Mouse (Mus musculus) v-Abl transformed pro-B cells (cell line): ENCODE results near the gene Mrps14.

Experiments
- in situ Hi-C, 2 experiments: fragments of 400-800 bp; cut with MboI; formaldehyde crosslinking; loops; one replicate each; pipeline ENCODE4 v1.15.1; 2025; ENCODE audit not compliant: unreplicated experiment in 2 of 2

Gene Mrps14

DNA sequence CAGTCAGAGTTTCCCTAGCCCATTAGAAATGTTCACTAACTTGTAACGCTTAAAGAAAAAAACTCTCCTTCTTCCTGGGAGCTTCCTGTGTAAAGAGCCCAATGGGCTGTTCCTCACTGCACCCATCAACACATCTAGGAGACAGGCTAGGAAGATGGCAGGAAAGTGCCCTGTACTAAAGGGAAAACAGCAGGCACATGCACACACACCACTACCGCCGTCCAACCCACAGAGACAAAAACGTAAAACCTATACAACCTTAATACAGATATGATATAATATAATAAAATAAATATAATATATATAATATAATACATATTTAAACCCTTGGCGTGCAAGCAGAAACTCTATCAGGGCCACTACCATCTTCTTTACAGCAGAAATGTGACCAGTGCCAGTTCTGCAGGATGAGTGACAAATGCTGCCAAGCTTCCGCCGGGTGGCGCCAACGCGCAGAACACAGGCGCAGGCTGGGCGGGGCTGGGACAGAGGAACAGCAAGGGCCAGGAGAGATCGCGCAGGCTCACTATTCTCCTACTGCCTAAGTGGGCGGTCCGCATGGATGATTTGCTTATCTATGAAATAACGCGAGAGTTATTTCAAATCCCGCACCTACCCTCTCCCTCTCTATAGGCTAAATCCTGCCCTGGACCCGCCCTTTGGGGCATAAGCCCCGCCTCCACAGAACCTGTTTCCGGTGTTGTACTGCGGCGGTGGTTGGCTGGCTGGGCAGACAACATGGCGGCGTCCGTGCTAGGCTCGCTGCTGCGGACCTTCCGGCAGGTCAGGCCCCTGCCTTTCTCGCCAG lies at the start of gene Mrps14:
Gene Mrps14 (plus strand): TSS at position 687 of the 808 bp plus-strand sequence.
- in situ Hi-C loops = loop anchor here (5.0 to 25.0 kb wide), 8 partner anchors 180 to 1543 kb away; no protein-coding TSS in a partner anchor

DNA sequence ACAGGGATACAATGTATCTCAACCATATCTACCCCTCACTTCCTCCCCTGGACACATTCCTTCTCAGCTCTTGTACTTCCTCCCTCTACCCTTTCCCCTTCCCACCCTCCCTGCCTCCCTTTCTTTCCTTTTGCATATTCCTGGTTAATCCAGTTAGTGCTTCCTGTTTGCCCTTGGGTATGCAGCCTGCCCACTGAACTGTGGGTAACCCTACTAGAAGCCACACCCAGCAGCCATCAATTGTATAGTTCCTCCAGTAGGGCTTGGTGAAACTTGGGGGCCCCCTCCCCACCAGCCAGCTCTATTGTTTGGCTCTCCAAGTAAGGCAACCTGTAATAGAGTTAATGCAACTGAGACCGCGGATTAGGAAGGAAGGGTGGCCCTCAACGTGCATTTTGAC lies 49.4 kb upstream of the Mrps14 start:
- in situ Hi-C loops = no loop called here

DNA sequence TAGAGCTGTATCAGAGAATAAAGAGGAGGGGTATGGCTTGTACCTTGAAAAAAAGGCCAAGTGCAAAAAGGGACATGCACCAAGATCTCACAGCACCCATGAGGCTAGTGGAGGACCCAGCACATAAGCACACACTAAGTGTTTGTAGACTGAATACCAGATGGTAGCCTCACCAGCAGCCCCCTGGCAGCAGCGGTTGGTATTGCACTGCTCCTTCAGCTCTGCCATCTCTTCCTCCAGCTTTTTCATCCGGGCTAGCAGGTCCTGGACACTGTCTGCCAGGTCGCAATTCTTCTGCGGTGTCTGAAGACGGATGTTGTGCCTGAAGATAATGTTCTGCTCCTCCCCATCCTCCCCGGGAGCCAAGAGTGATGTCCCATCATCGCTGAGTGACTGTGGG lies 47.7 kb upstream of the Mrps14 start:
- in situ Hi-C loops = no loop called here

DNA sequence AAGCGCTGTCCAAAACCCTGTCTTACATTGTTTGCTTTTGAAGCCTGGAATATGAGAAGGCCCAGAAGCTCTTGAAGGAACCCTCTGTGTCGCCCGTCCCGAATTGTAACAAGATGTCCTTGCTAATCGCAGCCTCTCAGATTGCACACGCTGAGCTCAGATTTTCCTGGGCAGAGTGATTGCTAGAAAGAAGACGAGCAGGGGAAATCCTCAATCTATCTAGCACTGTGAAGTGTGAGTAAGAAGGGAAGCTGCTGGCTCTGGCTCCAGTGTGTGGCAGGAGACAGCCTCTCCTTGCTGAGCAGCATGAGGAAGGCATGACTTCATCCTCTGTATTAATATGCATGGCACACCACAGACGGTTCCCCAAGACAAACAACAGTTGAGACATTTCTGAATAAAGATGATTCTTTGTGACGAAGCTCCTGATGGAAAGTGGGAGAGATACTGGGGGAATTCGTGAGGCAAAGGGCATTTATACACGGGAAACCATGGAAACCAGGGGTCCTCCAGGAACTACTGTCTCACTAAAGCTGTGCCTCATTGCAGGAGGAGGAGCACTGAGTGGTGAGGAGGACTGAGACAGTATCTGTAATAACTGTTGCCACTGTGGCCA lies 45.6 kb upstream of the Mrps14 start:
- in situ Hi-C loops = no loop called here

DNA sequence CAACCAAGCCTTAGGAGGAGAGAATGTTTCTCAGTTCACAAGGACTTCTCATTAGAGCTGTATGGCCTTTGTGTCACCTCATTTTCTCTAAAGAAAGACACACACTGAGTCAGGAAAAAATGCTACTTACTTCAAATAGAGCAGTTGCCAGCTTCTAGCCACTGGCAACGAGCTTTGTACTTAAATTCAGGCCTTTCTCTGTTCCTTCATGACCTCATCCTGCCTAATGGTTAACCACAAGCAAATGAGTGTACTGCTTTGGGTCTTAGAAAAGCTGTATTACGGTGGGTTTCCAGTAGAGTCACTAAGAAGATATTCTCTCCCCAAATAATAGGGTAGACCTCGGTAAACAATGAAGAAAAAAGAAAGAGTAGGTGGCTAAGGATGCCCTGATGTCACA lies 44.3 kb upstream of the Mrps14 start:
- in situ Hi-C loops = no loop called here

DNA sequence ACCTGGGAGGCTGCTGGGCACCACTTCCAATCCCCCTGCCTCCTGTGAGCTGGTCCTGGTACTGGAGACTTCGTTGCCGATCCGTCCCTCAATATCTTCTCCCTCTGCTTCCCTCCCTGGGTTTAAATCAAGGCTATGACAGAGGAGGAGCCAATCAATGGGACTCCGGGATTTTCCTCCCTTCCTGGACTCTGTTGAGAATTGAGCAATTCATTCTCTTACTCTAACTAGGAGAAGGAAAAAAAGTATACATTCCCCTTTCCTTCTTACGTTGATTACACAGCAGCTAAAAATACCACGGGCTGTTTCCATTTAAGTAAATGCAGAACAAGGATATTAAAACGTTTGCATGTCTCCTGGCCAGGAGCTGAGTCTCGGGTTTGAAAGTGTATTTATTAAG lies 41.5 kb upstream of the Mrps14 start, which contains the start of gene Tnn:
Gene Tnn (minus strand): TSS at position 101 of the 400 bp plus-strand sequence.
- in situ Hi-C loops = no loop called here

DNA sequence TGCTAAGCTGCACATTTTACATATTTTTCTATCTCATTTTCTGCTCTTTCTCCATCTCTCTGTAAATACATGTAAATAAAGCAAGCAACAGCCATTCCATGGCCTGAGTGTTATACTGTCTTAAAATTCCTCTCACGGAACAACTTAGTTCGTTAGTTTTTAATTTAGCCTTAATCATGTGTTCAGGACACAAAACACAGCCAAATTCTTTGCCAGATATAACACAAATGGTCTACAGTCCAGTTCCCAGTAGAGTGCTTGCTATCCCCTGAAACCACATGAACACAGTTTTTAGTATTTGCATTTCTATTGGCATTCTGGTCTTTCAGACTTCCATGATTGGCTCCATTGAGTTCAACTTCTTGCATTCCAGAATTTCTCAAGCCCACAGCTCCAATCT lies 36.8 kb upstream of the Mrps14 start:
- in situ Hi-C loops = no loop called here

DNA sequence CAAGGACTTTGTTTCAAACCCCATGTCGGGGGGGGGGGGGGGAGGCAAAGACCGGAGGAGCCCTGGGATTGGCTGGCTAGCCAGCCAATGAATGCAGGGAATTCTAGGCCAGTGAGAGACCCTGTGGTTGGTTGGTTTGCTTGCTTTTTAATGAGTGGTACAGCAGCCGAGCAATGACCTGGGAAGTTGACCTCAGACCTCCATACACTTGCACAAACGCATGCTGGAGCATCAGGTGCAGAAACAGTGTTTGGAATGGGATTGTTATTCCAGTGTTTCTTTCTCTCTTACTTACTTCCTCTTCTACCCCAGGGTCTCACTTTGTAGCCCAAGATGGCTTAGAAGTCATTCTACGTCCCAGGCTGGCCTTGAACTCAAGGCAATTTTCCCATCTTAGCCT lies 28.4 kb upstream of the Mrps14 start:
- in situ Hi-C loops = no loop called here

DNA sequence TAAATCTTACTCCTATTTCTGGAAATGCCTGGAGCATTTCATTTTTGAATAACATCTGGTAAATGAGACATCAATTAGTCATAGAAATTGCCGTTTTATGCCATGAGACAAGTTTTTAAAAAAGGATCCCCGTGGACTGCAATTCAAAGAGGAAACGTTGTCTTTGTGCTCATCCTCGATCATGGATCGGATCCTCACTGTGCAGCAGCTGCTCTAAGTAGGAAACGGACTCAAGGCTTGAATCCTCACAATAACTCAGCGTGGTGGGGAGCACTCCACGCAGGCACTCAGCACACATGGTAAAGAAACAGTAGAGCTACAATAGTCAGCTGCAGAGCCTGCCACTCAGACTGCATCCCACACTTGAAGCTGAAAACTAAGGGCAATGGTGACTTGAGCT lies 18.1 kb upstream of the Mrps14 start:
- in situ Hi-C loops = loop anchor here (5.0 to 25.0 kb wide), 5 partner anchors 385 to 1560 kb away; no protein-coding TSS in a partner anchor

DNA sequence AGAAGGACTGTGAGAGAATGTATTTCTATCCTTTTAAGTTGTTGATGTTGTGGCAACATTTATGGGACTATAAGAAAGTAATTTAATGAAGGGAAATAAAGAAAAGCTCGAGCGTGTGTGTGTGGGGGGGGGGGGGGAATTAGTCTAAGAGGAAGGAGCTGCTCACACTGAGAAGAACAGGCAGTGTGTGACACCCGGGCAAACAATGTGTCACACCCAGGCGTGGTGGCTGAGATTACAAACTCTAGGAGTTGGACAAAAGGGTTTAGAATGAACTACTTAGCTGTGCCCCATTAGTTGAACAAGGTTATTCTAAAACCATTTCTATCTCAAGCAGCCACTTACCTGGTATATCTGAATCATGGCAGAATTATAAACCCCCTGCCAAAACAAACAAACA lies 13.8 kb upstream of the Mrps14 start:
- in situ Hi-C loops = loop anchor here (5.0 to 25.0 kb wide), 8 partner anchors 276 to 1556 kb away; no protein-coding TSS in a partner anchor

DNA sequence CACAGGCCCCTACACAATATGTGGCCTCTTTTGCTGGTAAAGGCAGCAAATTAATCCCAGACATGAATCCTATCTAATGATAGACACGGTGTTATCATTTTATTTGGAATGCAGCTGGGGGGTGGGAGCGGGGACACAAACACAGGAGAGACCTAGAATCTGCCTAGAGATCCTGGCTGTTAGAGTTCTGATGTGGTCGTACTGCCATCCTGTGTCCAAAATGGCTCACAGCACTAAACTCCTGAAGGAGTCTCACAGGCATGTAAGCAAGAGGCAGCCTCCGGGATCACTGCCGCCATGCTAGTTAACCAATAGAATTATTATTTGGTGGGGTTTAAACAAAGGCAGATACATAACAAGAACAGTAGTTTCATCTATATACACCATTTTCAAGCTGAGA lies 10.5 kb upstream of the Mrps14 start:
- in situ Hi-C loops = loop anchor here (5.0 to 25.0 kb wide), 8 partner anchors 280 to 1553 kb away; no protein-coding TSS in a partner anchor

DNA sequence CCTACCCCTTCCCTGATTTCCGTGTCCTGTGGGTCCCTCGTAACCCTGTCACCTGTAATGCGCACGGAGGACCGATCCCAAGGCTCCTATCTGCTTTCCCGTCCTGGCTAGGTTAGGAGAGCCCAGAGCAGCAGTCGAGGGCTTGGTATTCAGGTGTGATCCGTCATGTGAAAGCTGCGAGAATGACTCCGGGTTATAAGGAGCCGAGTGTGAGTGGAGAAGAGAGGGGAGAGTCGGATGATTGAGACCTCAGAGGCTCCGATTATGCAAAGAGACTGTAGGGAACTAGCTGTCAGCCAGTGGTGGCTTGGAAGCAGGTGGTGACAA lies 285 bp downstream of the Mrps14 start:
- in situ Hi-C loops = loop anchor here (5.0 to 25.0 kb wide), 6 partner anchors 180 to 1542 kb away; no protein-coding TSS in a partner anchor

DNA sequence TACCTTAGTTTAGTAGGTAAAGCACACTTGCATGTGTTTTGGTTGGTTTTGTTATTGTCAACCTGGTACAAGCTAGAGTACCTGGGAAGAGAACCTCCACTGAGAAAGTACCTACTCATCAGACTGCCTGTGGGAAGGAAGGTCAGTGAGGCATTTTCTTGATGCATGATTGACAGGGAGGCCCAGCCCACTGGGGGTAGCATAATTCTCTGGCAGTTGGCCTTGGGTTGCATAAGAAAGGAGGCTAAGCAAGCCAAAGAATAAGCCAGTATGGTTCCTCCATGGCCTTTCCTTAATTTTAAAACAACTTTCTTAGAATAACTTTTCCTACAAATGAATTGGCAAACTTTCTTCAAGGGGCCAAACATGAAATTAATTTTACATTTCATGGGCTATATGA lies 10.5 kb downstream of the Mrps14 start:
- in situ Hi-C loops = loop anchor here in 1 of 2 experiments (10.0 to 25.0 kb wide), 2 partner anchors 657 to 1529 kb away; no protein-coding TSS in a partner anchor

DNA sequence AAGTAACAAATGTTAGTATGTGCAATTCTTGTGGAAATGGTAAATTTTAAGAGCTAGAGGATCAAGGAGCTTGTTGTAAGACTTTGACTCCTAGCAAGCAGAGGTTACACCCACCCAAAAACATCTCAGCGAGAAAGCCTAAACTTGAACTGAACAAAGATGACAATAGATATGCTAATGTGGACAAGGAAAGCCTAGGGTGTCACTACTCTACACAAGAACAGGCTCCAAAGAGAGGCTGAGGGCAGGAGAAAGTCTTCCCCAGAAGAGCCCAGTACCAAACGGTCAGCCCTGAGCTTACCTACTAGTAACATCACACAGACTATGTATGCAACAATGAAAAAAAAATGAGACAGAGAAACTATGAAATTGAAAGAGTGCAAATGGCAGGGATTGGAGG lies 14.8 kb downstream of the Mrps14 start:
- in situ Hi-C loops = loop anchor here in 1 of 2 experiments (10.0 to 25.0 kb wide), 2 partner anchors 652 to 1525 kb away; no protein-coding TSS in a partner anchor

DNA sequence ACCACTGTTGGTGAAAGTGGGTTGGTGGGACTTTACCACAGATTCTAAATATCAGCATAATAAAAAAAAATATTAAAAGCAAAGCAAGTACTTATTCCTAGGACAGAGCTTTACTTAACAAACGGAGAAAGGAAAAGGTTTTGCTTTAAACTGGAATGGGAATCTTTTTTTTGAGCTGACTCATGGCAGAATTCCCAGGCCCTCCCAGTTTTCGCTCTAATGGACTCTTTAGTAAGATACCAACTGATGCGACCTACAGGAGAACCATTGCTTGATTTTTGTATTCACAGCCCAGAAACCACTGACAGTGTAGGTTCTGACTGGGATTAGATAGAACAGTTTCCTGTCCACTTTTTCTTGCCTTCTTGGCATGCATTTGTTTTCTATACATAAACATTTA lies 15.6 kb downstream of the Mrps14 start:
- in situ Hi-C loops = loop anchor here in 1 of 2 experiments (25.0 kb wide), 1 partner anchor 652 kb away; no protein-coding TSS in a partner anchor

DNA sequence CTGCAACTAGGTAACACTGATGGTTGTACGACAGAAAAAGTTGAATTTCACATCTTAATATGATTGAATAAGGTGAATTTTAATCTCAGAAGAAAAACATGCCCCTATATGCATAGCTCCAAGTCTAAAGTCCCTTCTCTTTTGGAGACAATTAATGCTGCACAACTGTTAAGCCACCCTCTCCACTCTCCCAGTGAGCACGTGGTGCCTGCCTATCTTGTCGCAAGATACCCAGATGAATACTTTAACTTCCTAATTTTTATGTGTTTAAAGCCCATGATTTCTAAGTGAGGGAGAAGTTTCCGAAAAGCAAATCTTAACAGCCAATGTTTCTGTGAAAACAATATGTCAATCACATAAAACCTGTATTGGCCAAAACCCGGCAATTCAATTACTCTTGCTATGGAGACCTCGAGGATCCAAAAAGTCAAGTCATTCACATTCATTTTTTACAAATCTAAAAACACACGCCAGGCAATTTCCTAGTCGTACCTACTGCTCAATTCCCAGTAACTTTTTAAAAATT lies 16.6 kb downstream of the Mrps14 start:
- in situ Hi-C loops = loop anchor here in 1 of 2 experiments (25.0 kb wide), 1 partner anchor 651 kb away; no protein-coding TSS in a partner anchor

DNA sequence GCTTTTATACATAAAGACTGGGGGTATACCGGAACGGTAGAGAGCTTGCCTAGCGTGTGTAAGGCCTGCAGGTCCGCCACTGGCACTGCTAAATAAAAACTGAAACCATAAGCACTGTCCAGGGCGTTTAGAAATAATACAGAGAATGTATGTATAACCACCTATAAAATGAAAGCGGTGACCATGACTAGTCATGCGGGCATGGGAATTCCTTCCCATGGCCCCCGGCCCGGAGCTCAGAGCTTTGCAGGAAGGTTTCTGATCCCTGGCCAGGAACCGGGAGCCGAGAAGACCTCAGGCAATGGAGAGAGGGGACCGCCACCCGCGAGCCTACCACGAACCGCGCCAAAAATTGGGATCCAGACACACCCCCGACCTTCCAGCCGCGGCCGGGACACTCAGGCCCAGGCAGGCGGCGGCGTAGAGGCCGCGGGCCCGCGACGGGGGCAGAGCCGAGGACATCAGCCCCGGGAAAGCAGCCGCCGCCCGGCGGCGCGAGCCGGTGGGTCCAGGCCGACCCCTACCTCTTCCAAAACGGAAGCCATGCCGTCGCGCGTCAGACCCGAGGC lies 17.2 kb downstream of the Mrps14 start:
- in situ Hi-C loops = loop anchor here in 1 of 2 experiments (25.0 kb wide), 1 partner anchor 650 kb away; no protein-coding TSS in a partner anchor

DNA sequence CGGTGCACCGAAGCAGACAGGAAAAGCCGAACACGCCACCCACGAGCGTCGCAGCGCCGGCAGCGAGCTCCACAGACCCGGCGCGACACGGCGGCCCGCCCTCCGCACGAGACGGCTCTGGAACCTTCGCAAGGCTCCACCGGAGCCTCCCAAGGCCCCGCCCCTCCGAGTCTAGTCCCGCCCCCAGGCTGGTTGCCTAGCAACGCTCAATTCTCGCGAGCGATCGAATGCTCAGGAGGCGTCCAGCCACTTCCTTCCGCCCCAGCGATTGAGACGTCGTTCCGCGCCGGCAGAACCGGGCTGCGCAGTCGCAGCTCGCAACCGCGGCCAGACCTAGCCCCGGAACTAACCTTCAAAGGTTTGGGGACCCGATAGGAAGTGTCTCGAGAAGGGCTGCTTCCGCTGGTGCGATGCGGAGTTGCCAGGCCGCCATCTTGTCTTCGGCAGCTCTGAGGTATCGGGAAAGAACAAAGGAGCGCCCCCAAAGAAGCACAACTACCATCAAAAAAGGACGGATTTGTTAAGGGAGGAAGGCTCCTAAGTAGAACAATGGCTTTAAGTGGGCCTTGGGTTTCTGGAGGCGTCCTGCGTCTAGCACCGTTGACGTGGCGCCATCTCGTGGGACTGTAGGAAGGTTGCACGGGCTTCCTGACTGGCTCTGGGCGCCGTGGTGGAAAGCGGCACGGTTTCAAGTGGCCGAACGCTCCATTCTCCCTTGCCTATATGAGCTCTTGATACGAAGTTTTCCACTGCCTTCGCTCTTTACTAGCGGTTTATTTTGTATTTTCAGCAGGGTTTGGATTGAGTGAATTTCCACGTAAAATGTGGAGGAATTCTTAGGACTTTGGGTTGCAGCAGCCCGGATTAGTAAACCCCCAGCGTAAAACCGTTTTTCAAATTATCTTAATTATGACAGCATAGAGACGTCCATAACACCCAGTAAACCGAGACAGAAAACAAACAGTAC lies 18.0 kb downstream of the Mrps14 start, which contains the start of gene Cacybp:
Gene Cacybp (minus strand): TSS at position 173 of the 967 bp plus-strand sequence.
- in situ Hi-C loops = loop anchor here in 1 of 2 experiments (25.0 kb wide), 1 partner anchor 649 kb away; no protein-coding TSS in a partner anchor

DNA sequence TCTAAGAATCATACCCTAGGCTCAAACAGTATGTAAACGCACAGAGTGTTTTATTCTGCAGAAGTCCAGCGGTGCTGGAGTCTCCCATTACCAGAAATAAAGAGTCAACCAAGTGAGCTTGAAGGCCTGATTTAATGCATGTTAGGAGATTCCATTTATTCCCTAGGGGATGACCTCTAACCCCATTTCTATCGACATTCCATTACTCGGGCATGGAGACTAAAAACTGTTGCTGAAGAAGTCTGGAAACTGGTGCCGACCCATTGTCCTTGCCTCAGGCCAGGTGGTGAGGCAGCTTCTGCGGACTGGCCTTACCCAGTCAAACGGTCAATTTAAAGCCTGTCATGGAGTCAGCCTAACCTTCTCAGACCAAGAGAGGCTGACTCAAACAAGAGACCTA lies 19.2 kb downstream of the Mrps14 start:
- in situ Hi-C loops = loop anchor here in 1 of 2 experiments (25.0 kb wide), 1 partner anchor 648 kb away; no protein-coding TSS in a partner anchor
